Mouse (Mus musculus) brain, embryonic 14.5 days (tissue): ENCODE measurements around the gene Olfr1278. TPM values are rescaled to one million over a fixed set of nuclear protein-coding genes. Genes with fewer than 3 reads are reported as not detected.
"Not testable (repeated sequence)": the region's sequence is repeated elsewhere in the genome, so short reads cannot be mapped to it uniquely, and the experiment has no call there.

ENCODE experiments used
- DNase-seq: peaks from one replicate; pipeline ENCODE4 v3.0.0-alpha.2; 2011; ENCODE audit warnings: low read depth
- CTCF ChIP-seq: fragments of 200-500 bp; IDR thresholded peaks from 2 replicates; pipeline ENCODE4 v1.5.1; 2012; ENCODE audit warnings: inconsistent platforms, mild to moderate bottlenecking, moderate library complexity, borderline replicate concordance; ENCODE audit not compliant: insufficient read depth, insufficient read length; ENCODE audit errors: extremely low read depth
- POLR2A ChIP-seq: fragments of 200-500 bp; IDR thresholded peaks from 2 replicates; pipeline ENCODE4 v1.6.1; 2012; ENCODE audit warnings: mild to moderate bottlenecking, inconsistent platforms, borderline replicate concordance; ENCODE audit not compliant: poor library complexity, insufficient read depth, insufficient read length, severe bottlenecking; ENCODE audit errors: extremely low read depth
- polyA plus RNA-seq: library from polyadenylated mRNA; depleted of rRNA; stranded (reverse); fragments of >200 nt; gene quantifications from 2 replicates; pipeline ENCODE4 v1.2.3, GENCODE M21; 2012; rRNA removed

Olfr1278 gene
- polyA plus RNA-seq = not detected in 2 replicates

- no peak for DNase-seq
- TF ChIP-seq CTCF = no peak
These were observed at the start of gene Olfr1278 for GRCm38 (mm10) chr2:111289836-111290235. Olfr1278 (plus strand) TSS chr2:111290136.

GRCm38 (mm10) chr2:111254216-111254615 lies 35.7 kb upstream of the Olfr1278 start, which contains the start of gene Olfr1276:
Olfr1276 (plus strand) TSS chr2:111254516.
- no peak for DNase-seq
- no peak for TF ChIP-seq POLR2A
- TF ChIP-seq CTCF = no peak

GRCm38 (mm10) chr2:111274006-111274405 lies 15.9 kb upstream of the Olfr1278 start, which contains the start of gene Olfr1277:
Olfr1277 (minus strand) TSS chr2:111274106.
- no peak for TF ChIP-seq CTCF
- no peak for TF ChIP-seq POLR2A
- no peak for DNase-seq

DNA sequence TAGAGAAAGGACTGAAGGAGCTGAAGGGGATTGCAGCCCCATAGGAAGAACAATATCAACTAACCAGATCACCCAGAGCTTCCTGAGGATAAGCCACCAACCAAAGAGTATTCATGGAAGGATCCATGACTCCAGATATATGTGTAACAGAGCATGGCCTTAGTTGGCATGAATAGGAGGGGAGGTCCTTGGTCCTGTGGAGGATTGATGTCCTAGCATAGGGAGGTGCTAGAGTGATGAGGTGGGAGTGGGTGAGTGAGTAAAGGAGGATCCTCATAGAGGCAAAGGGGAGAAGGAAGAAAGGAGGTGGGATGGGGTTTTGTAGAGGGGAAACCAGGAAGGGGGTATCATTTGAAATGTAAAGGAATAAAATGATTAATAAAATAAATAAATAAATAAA lies 8.6 kb downstream of the Olfr1278 start:
- TF ChIP-seq CTCF (no peak), POLR2A (no peak)
- no peak for DNase-seq

DNA sequence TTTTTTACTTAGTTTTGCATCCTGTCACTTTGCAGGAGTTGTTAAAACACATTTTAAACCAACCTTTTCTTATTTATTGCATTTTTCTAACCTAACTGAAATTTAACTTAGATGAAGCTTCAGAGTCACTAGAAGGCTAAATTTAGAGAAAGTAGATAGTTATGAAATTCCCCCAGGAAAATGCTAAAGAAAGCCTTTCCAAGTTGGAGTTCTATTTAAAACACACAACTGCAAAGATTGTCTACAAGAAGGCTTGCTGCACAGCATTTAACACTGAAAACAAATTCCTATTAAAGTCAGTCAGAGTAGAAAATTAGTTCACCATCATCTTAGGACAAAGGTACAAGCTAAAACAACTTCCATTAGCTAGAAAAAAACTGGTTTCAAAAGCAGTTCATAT lies 10.4 kb downstream of the Olfr1278 start, which contains the start of gene Olfr1279:
Gene Olfr1279 (plus strand): TSS at position 262 of the 400 bp plus-strand sequence.
- no peak for DNase-seq
- TF ChIP-seq CTCF = no peak
- TF ChIP-seq POLR2A = no peak

DNA sequence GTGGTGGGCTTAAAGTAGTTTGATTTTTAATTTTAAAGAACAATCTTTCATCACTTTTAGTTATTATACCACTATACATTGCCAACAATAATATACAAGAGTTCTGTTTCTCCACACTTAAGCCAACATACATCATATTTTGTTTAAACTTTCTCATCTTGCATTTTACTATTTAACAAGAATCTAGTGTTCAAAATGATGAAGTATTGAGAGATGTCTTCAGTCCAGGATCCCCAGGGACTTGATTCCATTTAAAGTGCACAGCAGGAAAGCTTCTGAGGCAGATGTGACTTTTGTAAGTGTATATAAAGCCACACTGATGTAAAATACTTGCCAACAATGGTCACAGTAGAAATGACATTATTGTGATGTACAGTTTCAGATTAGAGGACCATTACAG lies 23.8 kb downstream of the Olfr1278 start, which contains the start of gene Olfr1280:
Gene Olfr1280 (plus strand): TSS at position 301 of the 400 bp plus-strand sequence.
- TF ChIP-seq POLR2A = no peak
- no peak for TF ChIP-seq CTCF
- DNase-seq = no peak

- TF ChIP-seq CTCF = no peak
- no peak for TF ChIP-seq POLR2A
- no peak for DNase-seq
These were observed 36.3 kb downstream of the Olfr1278 start, which contains the start of gene Olfr1281 for GRCm38 (mm10) chr2:111326220-111326619. Olfr1281 (plus strand) TSS chr2:111326520.

DNA sequence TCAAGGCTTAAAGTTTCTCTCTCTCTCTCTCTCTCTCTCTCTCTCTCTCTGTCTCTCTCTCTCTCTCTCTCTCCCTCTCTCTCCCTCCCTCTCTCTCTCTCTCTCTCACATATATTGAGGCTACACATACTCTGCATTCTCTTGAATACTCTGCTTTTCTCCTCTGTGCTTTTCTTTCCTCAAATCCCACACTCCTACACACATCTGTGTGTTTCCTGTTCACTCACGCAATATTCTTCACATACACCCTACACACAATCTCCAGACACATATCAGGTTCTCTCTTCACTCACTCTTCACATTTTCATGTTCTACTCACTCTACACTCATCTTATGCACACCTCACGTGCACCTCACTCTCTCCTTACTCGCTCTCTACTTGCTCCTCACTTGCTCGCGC lies 43.8 kb downstream of the Olfr1278 start:
- DNase-seq = not testable (repeated sequence)

- TF ChIP-seq CTCF (no peak), POLR2A (no peak)
- no peak for DNase-seq
These were observed 46.0 kb downstream of the Olfr1278 start, which contains the start of gene Olfr1282 for GRCm38 (mm10) chr2:111335976-111336375. Olfr1282 (minus strand) TSS chr2:111336076.

Other genes starting within 250 kb of the Olfr1278 start
- not detected in 2 replicates for gene Gm13941, start 184.2 kb upstream of the Olfr1278 start, polyA plus RNA-seq
- gene Gm15130, start 137.2 kb upstream of the Olfr1278 start, polyA plus RNA-seq = not detected in 2 replicates
- gene 4930430A15Rik, start 60.5 kb upstream of the Olfr1278 start, polyA plus RNA-seq = not detected in 2 replicates
- gene Olfr1275, start 54.9 kb upstream of the Olfr1278 start, polyA plus RNA-seq = not detected in 2 replicates
- gene Olfr1276, start 35.6 kb upstream of the Olfr1278 start, polyA plus RNA-seq = not detected in 2 replicates
- gene Olfr1277, start 16.0 kb upstream of the Olfr1278 start, polyA plus RNA-seq = not detected in 2 replicates
- gene Olfr1279, start 10.5 kb downstream of the Olfr1278 start, polyA plus RNA-seq = not detected in 2 replicates
- not detected in 2 replicates for gene Olfr1280, start 23.9 kb downstream of the Olfr1278 start, polyA plus RNA-seq
- not detected in 2 replicates for gene Olfr1281, start 36.4 kb downstream of the Olfr1278 start, polyA plus RNA-seq
- gene Olfr1282, start 45.9 kb downstream of the Olfr1278 start, polyA plus RNA-seq = not detected in 2 replicates
- gene Olfr1283, start 76.7 kb downstream of the Olfr1278 start, polyA plus RNA-seq = not detected in 2 replicates
- gene Olfr1284, start 85.4 kb downstream of the Olfr1278 start, polyA plus RNA-seq = not detected in 2 replicates
- not detected in 2 replicates for gene Olfr1286, start 133.0 kb downstream of the Olfr1278 start, polyA plus RNA-seq
- not detected in 2 replicates for gene Olfr1287, start 159.0 kb downstream of the Olfr1278 start, polyA plus RNA-seq
- not detected in 2 replicates for gene Olfr1288, start 184.0 kb downstream of the Olfr1278 start, polyA plus RNA-seq
- gene Olfr1289, start 190.7 kb downstream of the Olfr1278 start, polyA plus RNA-seq = not detected in 2 replicates
- not detected in 2 replicates for gene Olfr1290, start 203.7 kb downstream of the Olfr1278 start, polyA plus RNA-seq
- not detected in 2 replicates for gene Olfr1291-ps1, start 207.0 kb downstream of the Olfr1278 start, polyA plus RNA-seq
- gene Olfr1293-ps, start 235.1 kb downstream of the Olfr1278 start, polyA plus RNA-seq = not detected in 2 replicates